ENCODE assay signal across 13 mouse cellular contexts in the genomic region with DNA sequence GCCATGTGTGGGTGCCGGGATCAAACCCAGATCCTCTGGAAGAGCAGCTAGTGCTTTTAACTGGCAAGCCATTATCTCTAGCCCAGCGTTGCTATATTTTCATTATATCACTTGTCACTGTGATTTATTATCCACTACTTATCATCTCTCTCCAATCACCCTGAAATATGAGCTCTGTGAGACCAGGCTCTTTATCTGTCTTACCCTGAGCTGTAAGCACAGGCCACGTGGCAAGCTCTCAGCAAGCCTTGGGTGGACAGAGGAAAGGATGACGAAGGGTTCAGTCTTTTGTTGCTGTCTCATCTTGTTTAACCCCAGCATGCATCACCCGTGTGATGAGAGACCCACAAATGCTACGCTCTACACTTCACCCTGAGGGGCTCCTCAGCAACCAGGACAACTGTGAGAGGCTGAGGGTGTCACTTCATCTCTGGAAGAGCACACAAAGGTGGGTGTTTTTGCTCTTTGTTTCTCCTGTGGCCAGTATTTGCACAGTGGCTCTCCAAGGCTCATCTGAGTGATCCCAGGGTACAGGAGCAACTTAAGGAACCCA.
DNase-seq lines count a peak whose midpoint lies in the region; ATAC-seq and TF ChIP-seq lines count a peak whose summit lies in the region.
"Had no signal": no experiment of that assay in that cellular context is flagged by ENCODE, and none has a peak within 500 bp of the region (broad histone marks: within the 10 kb centered on the region; RNA-seq: fewer than 3 reads in every experiment).

No protein-coding gene starts in this region.

- no peaks in the 10 kb centered on the region for H3K36me3 ChIP-seq in heart, embryonic 11.5 days (ENCODE audit: control insufficient read depth, insufficient read depth, low read length)
- H3K36me3 ChIP-seq in heart, adult 2 months (ENCODE audit: control insufficient read depth, insufficient read depth, low read length): no peaks in the 10 kb centered on the region
- H3K36me3 ChIP-seq in midbrain, embryonic 15.5 days (replicated peaks): no peaks in the 10 kb centered on the region
- no peaks in the 10 kb centered on the region for H3K36me3 ChIP-seq in midbrain, embryonic 11.5 days (ENCODE audit: control insufficient read depth, insufficient read depth, low read length)
- H3K36me3 ChIP-seq in hindbrain, embryonic 13.5 days: no peaks in the 10 kb centered on the region
- no peaks in the 10 kb centered on the region for H3K36me3 ChIP-seq in neural tube, embryonic 14.5 days (ENCODE audit: control insufficient read depth, insufficient read depth, low read length)

- no peaks in the 10 kb centered on the region for H3K9me3 ChIP-seq in heart, embryonic 11.5 days (replicated peaks; ENCODE audit: control insufficient read depth, low read length)
- no peaks in the 10 kb centered on the region for H3K9me3 ChIP-seq in midbrain, embryonic 15.5 days
- no peaks in the 10 kb centered on the region for H3K9me3 ChIP-seq in midbrain, embryonic 11.5 days (ENCODE audit: control insufficient read depth, low read length)
- H3K9me3 ChIP-seq in hindbrain, embryonic 13.5 days: no peaks in the 10 kb centered on the region
- H3K9me3 ChIP-seq in neural tube, embryonic 14.5 days (ENCODE audit: control insufficient read depth, low read length): no peaks in the 10 kb centered on the region

- H3K4me1 ChIP-seq in heart, embryonic 11.5 days (ENCODE audit: control insufficient read depth, insufficient read depth, low read length): peaks cover 37% of the 10 kb centered on the region
- no peaks in the 10 kb centered on the region; the same call in 1 of the 2 replicates for H3K4me1 ChIP-seq in heart, adult 2 months (ENCODE audit: control insufficient read depth, insufficient read depth, low read length)
- peaks cover 7% of the 10 kb centered on the region for H3K4me1 ChIP-seq in midbrain, embryonic 15.5 days
- peaks cover 4% of the 10 kb centered on the region for H3K4me1 ChIP-seq in midbrain, embryonic 11.5 days (ENCODE audit: control insufficient read depth, insufficient read depth, low read length)
- H3K4me1 ChIP-seq in hindbrain, embryonic 13.5 days (replicated peaks): peaks cover 11% of the 10 kb centered on the region
- H3K4me1 ChIP-seq in neural tube, embryonic 14.5 days (ENCODE audit: control insufficient read depth, insufficient read depth, low read length): peaks cover 6% of the 10 kb centered on the region; the same call in 1 of the 2 replicates

- intact Hi-C loops in heart, adult 2 months (cut with DNase I): no loop called here

- H3K9ac ChIP-seq in heart, embryonic 11.5 days (ENCODE audit: low read depth, low read length): no peak overlapping the region
- H3K9ac ChIP-seq in heart, adult 2 months (ENCODE audit: low read depth, low read length): no peak overlapping the region
- no peak overlapping the region for H3K9ac ChIP-seq in midbrain, embryonic 15.5 days
- H3K9ac ChIP-seq in midbrain, embryonic 11.5 days (ENCODE audit: low read length): no peak overlapping the region
- H3K9ac ChIP-seq in hindbrain, embryonic 13.5 days: no peak overlapping the region
- H3K9ac ChIP-seq in neural tube, embryonic 14.5 days (replicated peaks; ENCODE audit: low read depth, low read length): no peak overlapping the region

- TF ChIP-seq POLR2A in heart, adult 2 months (IDR thresholded peaks at IDR 0.05; ENCODE audit: insufficient read depth, low read depth, low read length): no peak

- no peak for ATAC-seq in heart, embryonic 11.5 days (replicated peaks; ENCODE audit: insufficient number of reproducible peaks, low FRiP score, low TSS enrichment)
- ATAC-seq in midbrain, embryonic 15.5 days (replicated peaks): peak; percentile 17; the same call in 1 of the 2 replicates
- no peak for ATAC-seq in midbrain, embryonic 11.5 days (ENCODE audit: low FRiP score)
- ATAC-seq in hindbrain, embryonic 13.5 days (ENCODE audit: low FRiP score): peak; percentile 55
- peak; percentile 72; the same call in 1 of the 2 replicates for ATAC-seq in neural tube, embryonic 14.5 days (ENCODE audit: low read depth)

- WGBS in heart, embryonic 11.5 days (ENCODE audit: insufficient replicate concordance): 25% methylated on average over 6 of the region's 6 CpGs
- 45% methylated on average over 6 of the region's 6 CpGs for WGBS in heart, adult 2 months
- 54% methylated on average over 6 of the region's 6 CpGs for WGBS in midbrain, embryonic 15.5 days
- 74% methylated on average over 6 of the region's 6 CpGs for WGBS in midbrain, embryonic 11.5 days
- WGBS in hindbrain, embryonic 13.5 days: 44% methylated on average over 6 of the region's 6 CpGs
- 41% methylated on average over 6 of the region's 6 CpGs for WGBS in neural tube, embryonic 14.5 days

- H3K27ac ChIP-seq in heart, embryonic 11.5 days (ENCODE audit: low read depth, low read length): peak overlapping the region; percentile 18; the same call in 1 of the 2 replicates
- H3K27ac ChIP-seq in heart, adult 2 months: no peak overlapping the region
- H3K27ac ChIP-seq in midbrain, embryonic 15.5 days: no peak overlapping the region
- H3K27ac ChIP-seq in midbrain, embryonic 11.5 days (ENCODE audit: low read depth, low read length): no peak overlapping the region
- peak overlapping the region; percentile 78 for H3K27ac ChIP-seq in hindbrain, embryonic 13.5 days
- no peak overlapping the region for H3K27ac ChIP-seq in neural tube, embryonic 14.5 days (ENCODE audit: low read depth, low read length)
- H3K27ac ChIP-seq: kidney, postnatal 0 days had no signal

- no peak for TF ChIP-seq CTCF in heart, adult 2 months (IDR thresholded peaks at IDR 0.05)

- no peak overlapping the region for H3K4me3 ChIP-seq in heart, embryonic 11.5 days (ENCODE audit: low read depth, low read length)
- H3K4me3 ChIP-seq in heart, adult 2 months: no peak overlapping the region
- H3K4me3 ChIP-seq in midbrain, embryonic 15.5 days: no peak overlapping the region
- no peak overlapping the region for H3K4me3 ChIP-seq in midbrain, embryonic 11.5 days (ENCODE audit: low read depth, low read length)
- no peak overlapping the region for H3K4me3 ChIP-seq in hindbrain, embryonic 13.5 days
- no peak overlapping the region for H3K4me3 ChIP-seq in neural tube, embryonic 14.5 days (ENCODE audit: low read depth, low read length)
- H3K4me3 ChIP-seq: erythroblast, embryonic 14.5 days had no signal

- 0 out of 2 replicates have a peak, but pooled peaks cover 2% of the 10 kb centered on the region for H3K27me3 ChIP-seq in heart, embryonic 11.5 days (ENCODE audit: control insufficient read depth, insufficient read depth, low read length)
- H3K27me3 ChIP-seq in heart, adult 2 months (ENCODE audit: control insufficient read depth, insufficient read depth, low read length): no peaks in the 10 kb centered on the region
- H3K27me3 ChIP-seq in midbrain, embryonic 15.5 days (replicated peaks): no peaks in the 10 kb centered on the region
- H3K27me3 ChIP-seq in midbrain, embryonic 11.5 days (ENCODE audit: control insufficient read depth, insufficient read depth, low read length): no peaks in the 10 kb centered on the region
- no peaks in the 10 kb centered on the region for H3K27me3 ChIP-seq in hindbrain, embryonic 13.5 days
- H3K27me3 ChIP-seq in neural tube, embryonic 14.5 days (ENCODE audit: control insufficient read depth, insufficient read depth, low read length): no peaks in the 10 kb centered on the region

- H3K79me2 ChIP-seq in heart, adult 2 months (replicated peaks; ENCODE audit: control insufficient read depth, insufficient read depth, low read length): no peaks in the 10 kb centered on the region

- no peak overlapping the region for H3K4me2 ChIP-seq in heart, embryonic 11.5 days
- no peak overlapping the region for H3K4me2 ChIP-seq in midbrain, embryonic 15.5 days
- no peak overlapping the region for H3K4me2 ChIP-seq in midbrain, embryonic 11.5 days
- no peak overlapping the region for H3K4me2 ChIP-seq in hindbrain, embryonic 13.5 days
- no peak overlapping the region for H3K4me2 ChIP-seq in neural tube, embryonic 14.5 days (ENCODE audit: low read depth, low read length)

- no peak for TF ChIP-seq EP300 in heart, adult 2 months (IDR thresholded peaks at IDR 0.05; ENCODE audit: insufficient read depth, low read depth, low read length)

- no peak for DNase-seq in heart, adult 2 months
- DNase-seq in midbrain, embryonic 11.5 days (ENCODE audit: low spot score, missing footprints): no peak
- DNase-seq in cerebellum, adult 18-20 months: no peak
- no peak for DNase-seq in yolk sac, embryonic 10.5 days (ENCODE audit: low spot score)
- DNase-seq: cerebellum, adult 9-10 months; gastrocnemius, postnatal 14 days; lung, adult 18-20 months had no signal

Comparison
In these comparisons a context has a peak if more than half of its experiments do, and no peak if none do; other contexts are left out.
1. ATAC-seq: peak in midbrain, embryonic 15.5 days (single experiment), hindbrain, embryonic 13.5 days (single experiment) and neural tube, embryonic 14.5 days (single experiment); none in heart, embryonic 11.5 days (single experiment) and midbrain, embryonic 11.5 days (single experiment).
2. H3K27ac ChIP-seq: peak in heart, embryonic 11.5 days (single experiment) and hindbrain, embryonic 13.5 days (single experiment); none in heart, adult 2 months (single experiment), midbrain, embryonic 15.5 days (single experiment), midbrain, embryonic 11.5 days (single experiment) and neural tube, embryonic 14.5 days (single experiment).